Mouse (Mus musculus) cerebellum, postnatal 10 days (tissue): Measurements from ENCODE around the gene Inca1.

Experiments used
- DNase-seq, 2 experiments: peaks; one replicate each; pipeline ENCODE4 v3.0.0; 2021; ENCODE audit warnings: mixed read lengths in 2 of 2

The Inca1 gene

GRCm38 (mm10) chr11:70652029-70652883, 47.7 kb downstream of the Inca1 start:
- DNase-seq = peak in 1 of 2 experiments; percentile 34

- no peak for DNase-seq
Observed at GRCm38 (mm10) chr11:70651391-70651790, 48.6 kb downstream of the Inca1 start.

- no peak for DNase-seq
Observed at GRCm38 (mm10) chr11:70650322-70651175, 49.4 kb downstream of the Inca1 start.

- DNase-seq = no peak
Observed at GRCm38 (mm10) chr11:70649185-70649734, 50.7 kb downstream of the Inca1 start.

- no peak for DNase-seq
Observed at GRCm38 (mm10) chr11:70648512-70648911, 51.4 kb downstream of the Inca1 start.

GRCm38 (mm10) chr11:70647716-70648420, 52.1 kb downstream of the Inca1 start:
- DNase-seq = peak in 1 of 2 experiments; percentile 46

- DNase-seq = peak; percentile 98 to 99
Observed at GRCm38 (mm10) chr11:70646691-70647650, 53.0 kb downstream of the Inca1 start, which contains the start of the genes Rnf167 and Slc25a11. Gene Rnf167, plus strand, starts transcription at chr11:70647235. Gene Slc25a11, minus strand, starts transcription at chr11:70647479.

GRCm38 (mm10) chr11:70646259-70646555, 53.7 kb downstream of the Inca1 start:
- DNase-seq = peak; percentile 56 to 59

- no peak for DNase-seq
Observed at GRCm38 (mm10) chr11:70645461-70646258, 54.3 kb downstream of the Inca1 start.

- peak in 1 of 2 experiments; percentile 51 for DNase-seq
Observed at GRCm38 (mm10) chr11:70644564-70645103, 55.3 kb downstream of the Inca1 start.

GRCm38 (mm10) chr11:70643051-70643450, 56.9 kb downstream of the Inca1 start:
- DNase-seq = peak in 1 of 2 experiments; percentile 22

GRCm38 (mm10) chr11:70641241-70641640, 58.7 kb downstream of the Inca1 start:
- no peak for DNase-seq

- no peak for DNase-seq
Observed at GRCm38 (mm10) chr11:70639976-70640375, 60.0 kb downstream of the Inca1 start.

GRCm38 (mm10) chr11:70638714-70639278, 61.2 kb downstream of the Inca1 start, which contains the start of gene Gp1ba:
Gene Gp1ba, plus strand, starts transcription at chr11:70639122.
- DNase-seq = no peak
